Mouse (Mus musculus): ENCODE measurements around the gene Inhbc. TPM values are rescaled to one million over a fixed set of nuclear protein-coding genes. Genes with fewer than 3 reads are reported as not detected.

Gene Inhbc
- polyA plus RNA-seq, 1 experiment from 2014 or later = not detected

DNA sequence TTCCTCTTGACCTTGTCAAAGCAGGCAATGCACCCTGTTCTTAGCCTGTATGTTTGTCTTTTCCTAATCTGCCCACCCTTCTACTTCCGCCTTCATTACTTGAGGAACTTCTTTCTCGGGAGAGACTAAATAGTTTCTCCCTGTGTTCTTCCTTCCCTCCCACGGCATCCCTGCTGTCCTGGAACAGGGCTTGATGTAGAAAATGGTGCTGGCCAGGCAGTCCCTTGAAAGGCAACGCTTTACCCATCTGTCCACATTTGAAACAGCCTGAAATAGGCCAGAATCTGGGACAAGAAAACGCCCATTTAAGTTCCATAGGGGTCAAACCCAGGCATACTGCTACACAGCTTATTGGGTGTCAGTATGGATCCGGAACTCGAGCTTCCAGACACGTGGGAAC lies 20.4 kb downstream of the Inhbc start:
- Histone ChIP-seq H3K27me3 (ENCODE audit: control insufficient read depth, insufficient read depth, low read length) (no peaks in the 10 kb centered on the region), H3K4me2 (ENCODE audit: low read depth, low read length) (no peak overlapping the region), H3K9ac (replicated peaks; ENCODE audit: low read length) (no peak overlapping the region), H3K36me3 (replicated peaks; ENCODE audit: control insufficient read depth, insufficient read depth, low read depth, low read length) (no peaks in the 10 kb centered on the region), H3K4me1 (ENCODE audit: control insufficient read depth, insufficient read depth, low read length) (no peaks in the 10 kb centered on the region), H3K27ac (replicated peaks; ENCODE audit: low read depth, low read length) (no peak overlapping the region), H3K4me3 (ENCODE audit: low read depth, low read length) (no peak overlapping the region), H3K9me3 (replicated peaks; ENCODE audit: control insufficient read depth, low read length) (no peaks in the 10 kb centered on the region)
- DNase-seq (ENCODE audit: low spot score) (no peak), ATAC-seq (replicated peaks; ENCODE audit: insufficient number of reproducible peaks, low FRiP score, low TSS enrichment, low read depth) (no peak)
- 78% methylated on average over 8 of the region's 8 CpGs for WGBS

DNA sequence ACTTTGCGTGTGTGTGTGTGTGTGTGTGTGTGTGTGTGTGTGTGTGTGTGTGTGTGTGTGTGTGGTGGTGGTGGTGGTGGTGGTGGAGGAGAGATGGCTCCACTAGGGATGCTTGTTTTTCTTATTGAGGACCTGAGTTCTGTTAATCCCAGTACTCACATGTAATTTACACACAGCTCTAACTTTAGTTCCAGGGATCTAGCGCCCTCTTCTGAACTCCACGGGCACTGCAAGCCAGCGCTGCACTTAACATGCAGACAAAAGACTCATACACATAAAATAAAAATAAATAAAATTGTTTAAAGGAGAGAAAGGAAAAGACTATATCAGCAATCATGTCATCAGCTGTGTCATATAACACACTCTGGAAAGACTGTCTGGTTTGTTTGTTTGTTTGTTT lies 21.3 kb downstream of the Inhbc start:
- H3K36me3 ChIP-seq (replicated peaks; ENCODE audit: control insufficient read depth, insufficient read depth, low read depth, low read length) = no peaks in the 10 kb centered on the region

DNA sequence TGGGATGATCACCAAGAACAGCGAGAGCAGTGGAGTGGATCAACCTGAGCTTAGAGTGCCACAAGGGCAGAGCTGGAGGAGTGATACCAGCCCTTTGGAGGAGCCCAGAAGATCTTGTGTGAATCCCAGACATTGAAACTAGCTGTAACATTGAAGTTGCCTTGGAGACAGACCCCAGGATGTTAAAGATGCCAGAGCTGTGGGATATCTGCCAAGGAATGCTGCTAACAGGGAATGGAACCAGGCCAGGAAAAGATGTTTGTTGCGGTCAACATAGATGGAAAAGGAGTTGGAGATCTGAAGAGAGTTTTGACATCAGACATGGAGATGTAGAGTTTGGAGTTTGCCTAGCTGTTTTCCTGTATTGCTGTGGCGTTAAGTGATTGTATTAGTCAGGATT lies 24.1 kb downstream of the Inhbc start:
- 84% methylated on average over 3 of the region's 3 CpGs for WGBS
- H3K36me3 ChIP-seq (replicated peaks; ENCODE audit: control insufficient read depth, insufficient read depth, low read depth, low read length) = no peaks in the 10 kb centered on the region
- H3K4me1 ChIP-seq (ENCODE audit: control insufficient read depth, insufficient read depth, low read length) = peaks cover 3% of the 10 kb centered on the region
- no peaks in the 10 kb centered on the region for H3K9me3 ChIP-seq (replicated peaks; ENCODE audit: control insufficient read depth, low read length)
- no peak overlapping the region for H3K4me2 ChIP-seq (ENCODE audit: low read depth, low read length)
- no peak overlapping the region for H3K4me3 ChIP-seq (ENCODE audit: low read depth, low read length)
- DNase-seq (ENCODE audit: low spot score) = no peak
- H3K27me3 ChIP-seq (ENCODE audit: control insufficient read depth, insufficient read depth, low read length) = no peaks in the 10 kb centered on the region
- ATAC-seq (replicated peaks; ENCODE audit: insufficient number of reproducible peaks, low FRiP score, low TSS enrichment, low read depth) = no peak
- H3K9ac ChIP-seq (replicated peaks; ENCODE audit: low read length) = no peak overlapping the region
- H3K27ac ChIP-seq (replicated peaks; ENCODE audit: low read depth, low read length) = no peak overlapping the region

More for the DNA sequence above, 21.3 kb downstream of the Inhbc start:
- Histone ChIP-seq H3K4me1 (ENCODE audit: control insufficient read depth, insufficient read depth, low read length) (no peaks in the 10 kb centered on the region), H3K9me3 (replicated peaks; ENCODE audit: control insufficient read depth, low read length) (no peaks in the 10 kb centered on the region), H3K27me3 (ENCODE audit: control insufficient read depth, insufficient read depth, low read length) (no peaks in the 10 kb centered on the region), H3K4me3 (ENCODE audit: low read depth, low read length) (no peak overlapping the region), H3K9ac (replicated peaks; ENCODE audit: low read length) (no peak overlapping the region), H3K27ac (replicated peaks; ENCODE audit: low read depth, low read length) (no peak overlapping the region), H3K4me2 (ENCODE audit: low read depth, low read length) (no peak overlapping the region)
- no peak for DNase-seq (ENCODE audit: low spot score)
- no peak for ATAC-seq (replicated peaks; ENCODE audit: insufficient number of reproducible peaks, low FRiP score, low TSS enrichment, low read depth)
- WGBS = 70% methylated on average over 4 of the region's 4 CpGs

GRCm38 (mm10) chr10:127343029-127343428 lies 27.2 kb downstream of the Inhbc start:
- DNase-seq (ENCODE audit: low spot score) (no peak), ATAC-seq (replicated peaks; ENCODE audit: insufficient number of reproducible peaks, low FRiP score, low TSS enrichment, low read depth) (no peak)
- Histone ChIP-seq H3K27me3 (ENCODE audit: control insufficient read depth, insufficient read depth, low read length) (no peaks in the 10 kb centered on the region), H3K4me2 (ENCODE audit: low read depth, low read length) (no peak overlapping the region), H3K27ac (replicated peaks; ENCODE audit: low read depth, low read length) (no peak overlapping the region), H3K4me1 (ENCODE audit: control insufficient read depth, insufficient read depth, low read length) (peaks cover 3% of the 10 kb centered on the region), H3K9ac (replicated peaks; ENCODE audit: low read length) (no peak overlapping the region), H3K36me3 (replicated peaks; ENCODE audit: control insufficient read depth, insufficient read depth, low read depth, low read length) (no peaks in the 10 kb centered on the region), H3K4me3 (ENCODE audit: low read depth, low read length) (no peak overlapping the region), H3K9me3 (replicated peaks; ENCODE audit: control insufficient read depth, low read length) (no peaks in the 10 kb centered on the region)
- WGBS = 67% methylated on average over 3 of the region's 3 CpGs

DNA sequence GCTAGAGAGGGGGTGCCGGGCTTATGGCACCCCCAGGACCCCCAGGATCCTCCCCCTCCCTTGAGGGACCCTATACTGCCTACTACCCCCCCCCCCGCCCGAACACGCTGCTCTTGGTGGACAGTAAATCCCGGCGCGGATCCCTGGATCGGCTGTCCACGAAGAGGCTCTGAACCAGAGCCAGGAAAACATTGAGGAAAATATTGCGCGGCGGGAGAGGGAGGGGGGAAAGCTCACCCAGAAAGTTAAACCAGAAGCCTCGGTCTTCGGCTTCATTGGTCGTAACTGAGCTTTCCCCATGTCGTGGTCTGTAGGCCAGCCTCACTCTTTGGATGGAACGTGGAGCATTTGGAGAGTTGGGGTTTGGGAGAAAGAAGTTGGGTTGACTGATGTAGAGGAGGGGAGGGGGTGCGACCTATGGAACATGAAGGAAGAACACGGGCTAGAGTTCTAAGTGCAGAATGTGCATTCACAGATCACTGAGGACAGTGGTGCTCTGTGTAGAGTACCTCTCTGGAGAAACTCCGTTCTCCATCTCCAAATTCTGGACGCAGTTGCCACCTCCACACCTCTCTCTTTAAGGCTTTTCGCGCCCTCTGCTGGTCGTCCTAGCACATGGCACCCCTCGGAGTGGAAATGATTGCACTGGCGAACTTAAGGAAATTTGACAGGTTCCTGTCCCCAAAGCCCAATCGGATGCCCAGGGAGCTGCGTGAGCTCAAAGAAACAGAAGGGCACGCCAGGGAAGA lies 28.2 kb downstream of the Inhbc start, which contains the start of gene Gli1:
Gene Gli1 (minus strand): TSS at position 84 of the 749 bp plus-strand sequence.
- WGBS = under 1% methylated on average over 29 of the region's 29 CpGs
- H3K4me3 ChIP-seq (ENCODE audit: low read depth, low read length) = peak within 1 kb of the TSS; percentile 57
- no peaks in the 10 kb centered on the region for H3K27me3 ChIP-seq (ENCODE audit: control insufficient read depth, insufficient read depth, low read length)
- DNase-seq (ENCODE audit: low spot score) (peak; percentile 94), ATAC-seq (replicated peaks; ENCODE audit: insufficient number of reproducible peaks, low FRiP score, low TSS enrichment, low read depth) (peak; percentile 68)
- H3K9me3 ChIP-seq (replicated peaks; ENCODE audit: control insufficient read depth, low read length) = no peaks in the 10 kb centered on the region
- peak within 1 kb of the TSS; percentile 90 for H3K4me2 ChIP-seq (ENCODE audit: low read depth, low read length)
- peak within 1 kb of the TSS; percentile 89 for H3K27ac ChIP-seq (replicated peaks; ENCODE audit: low read depth, low read length)
- peaks cover 3% of the 10 kb centered on the region for H3K4me1 ChIP-seq (ENCODE audit: control insufficient read depth, insufficient read depth, low read length)
- H3K9ac ChIP-seq (replicated peaks; ENCODE audit: low read length) = peak within 1 kb of the TSS; percentile 72
- H3K36me3 ChIP-seq (replicated peaks; ENCODE audit: control insufficient read depth, insufficient read depth, low read depth, low read length) = no peaks in the 10 kb centered on the region; the same call in 1 of the 2 replicates

DNA sequence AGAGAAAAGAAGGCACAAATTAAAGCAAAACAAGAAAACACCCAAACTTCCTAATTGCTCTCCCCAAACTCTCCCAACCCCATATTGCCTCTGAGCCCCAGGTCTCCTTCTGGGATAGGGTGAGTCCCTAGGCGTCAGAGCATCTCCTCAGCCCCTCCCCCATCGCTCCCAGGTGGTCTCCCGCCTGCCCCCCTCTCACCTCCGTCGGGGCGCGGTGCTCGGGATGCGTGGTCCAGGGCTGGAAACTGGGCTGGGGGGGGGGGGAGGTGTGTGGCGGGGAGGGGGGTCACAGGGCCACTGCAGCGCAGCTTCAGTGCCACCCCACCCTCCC lies 28.9 kb downstream of the Inhbc start:
- Histone ChIP-seq H3K4me2 (ENCODE audit: low read depth, low read length) (peak overlapping the region; percentile 90), H3K4me1 (ENCODE audit: control insufficient read depth, insufficient read depth, low read length) (peaks cover 3% of the 10 kb centered on the region), H3K36me3 (replicated peaks; ENCODE audit: control insufficient read depth, insufficient read depth, low read depth, low read length) (no peaks in the 10 kb centered on the region; the same call in 1 of the 2 replicates), H3K9ac (replicated peaks; ENCODE audit: low read length) (peak overlapping the region; percentile 72), H3K27me3 (ENCODE audit: control insufficient read depth, insufficient read depth, low read length) (no peaks in the 10 kb centered on the region), H3K9me3 (replicated peaks; ENCODE audit: control insufficient read depth, low read length) (no peaks in the 10 kb centered on the region), H3K27ac (replicated peaks; ENCODE audit: low read depth, low read length) (peak overlapping the region; percentile 89), H3K4me3 (ENCODE audit: low read depth, low read length) (peak overlapping the region; percentile 57)
- DNase-seq (ENCODE audit: low spot score) = peak; percentile 67
- ATAC-seq (replicated peaks; ENCODE audit: insufficient number of reproducible peaks, low FRiP score, low TSS enrichment, low read depth) = no peak
- 0% methylated on average over 9 of the region's 11 CpGs for WGBS

GRCm38 (mm10) chr10:127340577-127341359 lies 29.5 kb downstream of the Inhbc start:
- Histone ChIP-seq H3K9ac (replicated peaks; ENCODE audit: low read length) (peak overlapping the region; percentile 72), H3K4me1 (ENCODE audit: control insufficient read depth, insufficient read depth, low read length) (peaks cover 3% of the 10 kb centered on the region), H3K27ac (replicated peaks; ENCODE audit: low read depth, low read length) (peak overlapping the region; percentile 89), H3K36me3 (replicated peaks; ENCODE audit: control insufficient read depth, insufficient read depth, low read depth, low read length) (no peaks in the 10 kb centered on the region; the same call in 1 of the 2 replicates), H3K27me3 (ENCODE audit: control insufficient read depth, insufficient read depth, low read length) (no peaks in the 10 kb centered on the region), H3K4me2 (ENCODE audit: low read depth, low read length) (peak overlapping the region; percentile 90), H3K4me3 (ENCODE audit: low read depth, low read length) (peak overlapping the region; percentile 57), H3K9me3 (replicated peaks; ENCODE audit: control insufficient read depth, low read length) (no peaks in the 10 kb centered on the region)
- under 1% methylated on average over 27 of the region's 27 CpGs for WGBS
- DNase-seq (ENCODE audit: low spot score) (peak; percentile 75), ATAC-seq (replicated peaks; ENCODE audit: insufficient number of reproducible peaks, low FRiP score, low TSS enrichment, low read depth) (no peak)
